Mouse (Mus musculus): ENCODE data around the gene Clec11a.

GRCm38 (mm10) chr7:44271309-44271708 is 35.4 kb downstream of the Clec11a start:
- TF ChIP-seq POLR2A (IDR thresholded peaks at IDR 0.05; ENCODE audit: insufficient read depth, low read depth, low read length) (no peak), CTCF (IDR thresholded peaks at IDR 0.05; ENCODE audit: insufficient read depth, low read depth, low read length) (no peak)

Data from olfactory bulb, adult 2 months (tissue).